Mouse (Mus musculus) midbrain, embryonic 16.5 days (tissue): ENCODE results near the gene Pkd1l1. TPM values are rescaled to one million over a fixed set of nuclear protein-coding genes. Genes with fewer than 3 reads are reported as not detected.

Experiments used
- polyA plus RNA-seq: library from polyadenylated mRNA; unstranded; fragments of >200 nt; fragmentation: Nextera tagmentation; extraction: Ambion mirVana; gene quantifications from 2 replicates; pipeline ENCODE4 v1.2.1, GENCODE M21; 2015

The Pkd1l1 gene
- polyA plus RNA-seq, 1 experiment from 2014 or later: 0.20 TPM

Other genes with a start within 250 kb of the Pkd1l1 start
- 10.3 and 11.1 TPM in 2 replicates for gene Hus1, start 37.9 kb upstream of the Pkd1l1 start, polyA plus RNA-seq
- 1.9 and 2.7 TPM in 2 replicates for gene Gm11992, start 75.3 kb upstream of the Pkd1l1 start, polyA plus RNA-seq
- 0.15 TPM in 1 of 2 replicates, not detected in the other for gene Sun3, start 75.7 kb upstream of the Pkd1l1 start, polyA plus RNA-seq
- 1.8 and 2.4 TPM in 2 replicates for gene Upp1, start 144.8 kb upstream of the Pkd1l1 start, polyA plus RNA-seq
- 0.01 and 0.04 TPM in 2 replicates for gene Abca13, start 218.7 kb upstream of the Pkd1l1 start, polyA plus RNA-seq